Mouse (Mus musculus): ENCODE data around the gene Med12l. TPM values are rescaled to one million over a fixed set of nuclear protein-coding genes. Genes with fewer than 3 reads are reported as not detected.
"Not testable (repeated sequence)": the region's sequence is repeated elsewhere in the genome, so short reads cannot be mapped to it uniquely, and the experiment has no call there.

The Med12l gene
- total RNA-seq, 2 experiments from 2014 or later = 0.27 to 0.45 TPM

GRCm38 (mm10) chr3:59138946-59139468 lies 133.4 kb downstream of the Med12l start:
- no peak for DNase-seq (ENCODE audit: low spot score)

GRCm38 (mm10) chr3:59139651-59140051 lies 134.0 kb downstream of the Med12l start:
- no peak for DNase-seq (ENCODE audit: low spot score)

- no peak for DNase-seq (ENCODE audit: low spot score)
Observed at GRCm38 (mm10) chr3:59140115-59140514, 134.5 kb downstream of the Med12l start.

DNA sequence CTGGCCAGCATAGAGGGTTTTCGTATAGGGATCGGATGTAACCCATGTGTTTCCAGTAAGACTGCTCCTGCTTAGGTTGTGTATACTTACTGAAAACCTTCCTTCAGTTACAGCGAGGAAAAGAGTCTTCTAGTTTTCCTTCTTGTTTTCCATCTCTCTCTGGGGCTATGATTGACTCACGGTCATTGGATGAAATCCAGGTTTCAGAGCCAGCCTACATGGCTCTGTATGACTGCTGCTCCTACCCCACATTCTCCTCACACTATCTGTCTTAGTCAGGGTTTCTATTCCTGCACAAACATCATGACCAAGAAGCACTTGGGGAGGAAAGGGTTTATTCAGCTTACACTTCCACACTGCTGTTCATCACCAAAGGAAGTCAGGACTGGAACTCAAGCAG lies 135.3 kb downstream of the Med12l start:
- not testable (repeated sequence) for DNase-seq (ENCODE audit: low spot score)

DNA sequence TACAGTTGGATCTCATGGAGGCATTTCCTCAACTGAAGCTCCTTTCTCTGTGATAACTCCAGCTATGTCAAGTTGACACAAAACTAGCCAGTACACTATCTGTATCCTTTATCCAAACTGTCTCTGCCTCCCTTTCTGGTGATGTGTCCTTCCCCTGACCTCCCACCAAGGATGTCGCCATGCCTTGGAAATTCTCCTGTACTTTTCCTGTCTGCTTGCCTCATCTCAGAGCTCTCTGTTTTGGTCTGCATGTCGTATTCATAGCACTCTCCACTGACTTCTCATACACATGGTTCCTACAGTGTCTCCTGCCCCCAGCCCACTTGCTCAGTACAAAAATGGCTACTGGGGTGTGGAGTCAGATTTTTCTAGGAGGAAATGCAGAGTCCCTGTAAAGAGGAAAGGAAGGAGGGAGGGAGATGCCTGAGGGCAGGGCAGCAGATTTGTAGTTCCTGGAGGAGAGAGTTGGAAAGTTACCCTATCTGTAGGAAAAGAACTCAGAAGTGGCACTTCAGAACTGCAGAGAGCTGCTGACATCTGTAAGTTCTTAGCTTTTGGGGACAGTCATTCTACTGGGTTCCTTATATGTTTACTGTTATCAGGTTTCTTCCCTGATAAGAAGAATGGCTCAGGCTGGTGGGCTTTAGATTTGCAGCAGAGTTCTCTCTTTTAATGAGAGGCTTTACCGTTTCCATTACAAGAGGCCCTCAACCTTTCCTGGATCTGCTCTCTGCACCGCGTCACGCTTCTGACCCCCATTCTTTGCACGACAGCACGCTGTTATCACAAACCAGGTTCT lies 136.1 kb downstream of the Med12l start:
- DNase-seq (ENCODE audit: low spot score) = no peak

DNA sequence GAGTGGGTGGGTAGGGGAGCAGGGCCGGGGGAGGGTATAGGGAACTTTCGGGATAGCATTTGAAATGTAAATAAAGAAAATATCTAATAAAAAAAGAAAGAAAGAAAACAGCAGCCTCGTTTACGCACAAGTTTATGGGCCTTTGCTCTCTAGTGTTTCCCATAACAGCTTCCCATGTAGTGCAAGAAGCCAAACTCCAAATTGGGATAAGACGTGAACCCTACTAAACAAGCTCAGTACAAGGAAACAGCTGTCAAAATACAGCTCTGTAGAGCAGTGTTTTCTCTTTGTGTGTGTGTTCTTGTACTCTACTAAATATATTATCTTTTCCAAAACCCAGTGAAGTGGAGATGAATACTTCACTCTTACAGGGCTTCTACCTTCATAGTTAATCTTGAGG lies 139.6 kb downstream of the Med12l start:
- DNase-seq (ENCODE audit: low spot score) = no peak

DNA sequence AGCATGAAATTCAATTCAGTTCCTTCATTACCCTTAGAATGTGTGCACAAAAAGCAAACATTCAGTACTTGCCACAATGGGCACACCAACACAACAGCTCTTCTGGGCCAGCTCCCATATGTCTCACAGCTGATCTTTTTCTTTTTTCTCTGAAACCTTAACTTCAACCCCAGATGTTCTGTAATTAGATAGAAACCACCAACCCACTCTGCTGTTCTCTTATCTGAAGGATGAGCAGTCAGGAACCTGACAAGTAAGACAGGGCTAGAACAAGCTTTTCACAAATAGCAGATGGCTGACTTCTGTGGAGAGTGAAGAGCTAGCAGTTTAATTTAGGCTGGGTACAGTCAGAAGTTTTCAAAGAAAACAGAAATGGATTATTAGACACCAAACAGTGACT lies 144.0 kb downstream of the Med12l start:
- no peak for DNase-seq (ENCODE audit: low spot score)

GRCm38 (mm10) chr3:59150624-59151023 lies 145.0 kb downstream of the Med12l start:
- no peak for DNase-seq (ENCODE audit: low spot score)

GRCm38 (mm10) chr3:59153424-59153823 lies 147.8 kb downstream of the Med12l start, which contains the start of gene P2ry14:
TSS of gene P2ry14 (minus strand) at chr3:59153618.
- no peak for DNase-seq (ENCODE audit: low spot score)

DNA sequence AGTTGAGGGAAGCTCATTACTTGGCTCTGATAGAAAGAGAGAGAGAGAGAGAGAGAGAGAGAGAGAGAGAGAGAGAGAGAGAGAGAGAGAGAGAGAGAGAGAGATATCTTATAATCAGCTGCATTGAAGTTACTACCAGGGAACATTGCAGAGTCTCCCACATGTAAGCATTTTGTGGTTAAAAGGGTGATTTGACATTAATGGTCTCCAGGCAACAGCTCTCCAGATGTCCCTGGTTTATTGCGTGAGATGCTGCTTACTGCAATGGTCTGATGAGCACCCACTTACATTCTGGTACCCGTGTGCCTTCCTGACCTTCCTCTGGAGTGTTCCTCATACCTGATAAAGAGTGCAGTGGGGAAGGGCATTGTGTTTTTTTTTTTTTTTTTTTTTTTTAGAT lies 149.3 kb downstream of the Med12l start:
- no peak for DNase-seq (ENCODE audit: low spot score)

DNA sequence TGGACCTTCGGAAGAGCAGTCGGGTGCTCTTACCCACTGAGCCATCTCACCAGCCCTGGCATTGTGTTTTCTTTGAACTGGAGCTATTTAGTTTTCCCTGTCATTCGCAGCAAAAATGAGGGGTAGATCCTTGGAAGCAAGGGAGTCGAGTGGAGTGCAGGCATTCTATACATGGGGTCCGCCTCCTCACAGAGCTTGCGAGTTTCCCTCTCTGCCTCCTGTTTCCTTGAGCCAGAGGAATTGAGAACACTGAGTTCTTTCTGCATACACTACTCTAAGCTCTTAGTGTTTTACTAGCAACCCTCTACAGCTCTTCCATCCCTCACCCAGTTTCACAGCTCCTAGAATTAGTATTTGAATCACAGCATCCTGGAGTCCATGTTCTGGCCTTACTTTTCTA lies 149.8 kb downstream of the Med12l start:
- no peak for DNase-seq (ENCODE audit: low spot score)

DNA sequence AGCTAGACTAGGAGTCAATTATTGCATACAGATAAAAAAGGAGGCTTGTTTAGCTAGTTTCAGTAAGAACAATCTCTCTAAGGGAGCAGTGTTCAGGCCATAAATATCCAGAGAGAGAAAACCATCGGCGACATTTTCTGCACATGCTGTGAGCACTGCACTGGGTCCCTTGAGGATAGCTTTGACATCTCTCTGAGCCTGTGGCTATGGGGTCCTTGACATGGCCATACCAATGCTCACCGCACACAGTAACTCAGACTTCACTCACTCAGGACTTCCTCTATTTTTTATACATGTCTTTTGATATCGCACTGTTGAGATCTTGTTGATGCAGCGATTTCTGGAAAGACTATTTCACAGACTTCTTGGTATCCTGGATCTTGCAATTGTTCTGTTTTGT lies 151.4 kb downstream of the Med12l start:
- no peak for DNase-seq (ENCODE audit: low spot score)

DNA sequence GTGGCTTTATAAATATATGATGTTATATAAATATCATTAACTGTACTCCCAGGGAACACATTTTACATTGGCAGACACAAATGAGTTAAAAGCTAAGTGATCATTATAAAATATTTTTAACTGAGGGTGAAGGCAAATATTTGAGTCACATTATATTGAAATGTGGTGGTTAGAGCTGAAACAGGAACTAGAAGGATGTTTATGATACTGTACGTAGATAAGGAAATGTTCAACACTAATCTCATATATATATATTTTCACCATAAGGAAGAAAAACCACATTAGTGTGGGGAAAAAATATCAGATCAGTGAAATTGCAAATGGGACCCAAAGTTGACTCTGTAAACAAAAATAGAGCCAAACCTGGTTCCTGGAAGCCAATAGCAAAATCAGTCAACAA lies 154.8 kb downstream of the Med12l start:
- DNase-seq (ENCODE audit: low spot score) = no peak

- DNase-seq (ENCODE audit: low spot score) = no peak
Observed at GRCm38 (mm10) chr3:59167417-59168054, 161.9 kb downstream of the Med12l start.

GRCm38 (mm10) chr3:59168476-59168875 lies 162.9 kb downstream of the Med12l start:
- DNase-seq (ENCODE audit: low spot score) = no peak

GRCm38 (mm10) chr3:59169215-59169614 lies 163.6 kb downstream of the Med12l start:
- no peak for DNase-seq (ENCODE audit: low spot score)

DNA sequence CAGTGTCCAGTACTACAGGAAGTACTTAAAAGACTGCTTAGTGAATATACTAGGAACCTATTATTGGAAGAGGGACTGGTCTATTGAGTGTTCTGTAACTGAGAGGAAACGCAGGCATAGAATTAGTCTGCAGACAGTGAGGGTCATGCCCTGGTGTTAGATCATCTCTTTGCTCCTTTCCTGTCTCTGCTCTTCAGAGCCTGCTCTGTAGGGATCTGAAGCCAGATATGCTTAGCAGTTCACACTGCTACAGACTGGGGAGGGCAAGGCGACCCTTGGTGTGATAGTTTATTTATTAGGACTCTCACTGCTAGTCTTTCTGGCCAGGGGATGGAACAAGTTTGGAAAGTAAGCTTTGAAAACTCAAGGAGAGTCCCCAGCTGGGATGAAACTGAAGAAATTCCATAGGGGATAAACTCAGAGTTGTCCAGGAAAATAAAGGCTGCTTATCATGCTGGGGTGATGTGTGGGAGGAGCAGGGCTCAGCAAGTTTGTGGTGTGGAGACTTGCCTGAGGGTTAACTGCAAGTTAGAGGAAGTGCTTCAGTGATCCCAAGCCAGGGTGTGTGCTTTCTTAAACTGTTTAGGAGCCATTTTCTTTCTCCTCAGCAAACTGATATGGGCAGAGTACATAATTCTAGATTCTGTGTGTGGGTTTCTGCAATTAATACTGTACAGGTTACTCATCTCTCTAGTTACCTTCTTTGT lies 164.4 kb downstream of the Med12l start:
- DNase-seq (ENCODE audit: low spot score) = no peak

DNA sequence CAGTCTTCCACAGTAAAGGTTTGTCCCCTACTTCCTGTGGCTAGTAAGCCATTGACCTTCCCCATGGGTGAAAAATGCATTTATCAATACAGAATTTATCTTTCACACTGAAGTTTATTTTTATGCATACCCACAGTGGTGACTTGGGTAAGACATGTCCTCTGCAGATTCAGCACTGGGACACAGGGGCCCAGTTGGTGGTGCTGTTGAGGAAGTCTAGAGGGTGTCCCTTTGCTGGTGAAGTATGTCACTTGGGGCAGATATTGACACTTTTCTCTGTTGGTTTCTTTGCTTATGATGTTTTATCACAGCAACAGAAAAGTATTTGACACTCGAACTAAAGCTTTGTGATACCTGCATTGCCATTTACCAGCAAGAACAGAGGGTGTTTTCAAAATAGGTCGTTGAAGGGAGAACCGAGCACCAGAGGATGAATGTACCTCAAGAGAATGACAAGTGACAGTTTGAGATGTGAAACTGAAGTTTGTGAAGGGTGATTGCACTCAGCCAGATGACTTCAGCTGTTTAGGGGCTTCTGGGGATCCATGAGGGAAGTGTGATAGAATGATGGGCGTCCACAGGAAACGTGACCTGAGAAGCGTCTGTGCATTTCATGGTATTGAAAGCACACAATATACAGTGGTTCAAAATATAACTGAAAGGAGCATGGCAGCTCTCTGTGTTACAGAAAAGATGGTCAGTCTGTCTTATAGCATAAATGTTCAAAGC lies 169.0 kb downstream of the Med12l start:
- no peak for DNase-seq (ENCODE audit: low spot score)

GRCm38 (mm10) chr3:59175234-59175633 lies 169.6 kb downstream of the Med12l start:
- DNase-seq (ENCODE audit: low spot score) = peak; percentile 11

GRCm38 (mm10) chr3:59176871-59177270 lies 171.2 kb downstream of the Med12l start:
- DNase-seq (ENCODE audit: low spot score) = no peak

DNA sequence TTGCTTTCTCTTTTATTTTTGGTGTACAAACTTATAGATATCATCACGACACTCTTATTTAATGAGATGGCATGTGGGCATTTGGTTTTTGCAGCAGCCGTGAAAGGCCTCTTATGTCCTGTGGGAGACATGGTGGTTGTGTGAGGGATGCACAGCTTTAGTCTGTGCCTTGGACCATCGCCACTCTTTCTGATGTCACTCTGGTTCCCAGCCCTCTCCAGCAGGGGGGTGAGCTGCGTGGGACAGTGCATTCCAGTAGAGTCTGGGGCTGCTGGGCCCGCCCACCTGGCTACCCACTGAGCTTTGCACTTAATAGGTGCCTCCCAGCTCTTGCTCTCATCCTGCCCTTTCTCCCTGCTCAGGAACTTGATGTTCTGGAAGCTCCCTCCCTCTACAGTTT lies 175.5 kb downstream of the Med12l start:
- DNase-seq (ENCODE audit: low spot score) = no peak
